Mouse (Mus musculus): ENCODE results near the gene L1td1. TPM values are rescaled to one million over a fixed set of nuclear protein-coding genes. Genes with fewer than 3 reads are reported as not detected.

Gene L1td1
- total RNA-seq, 2 experiments from 2014 or later: not detected

GRCm38 (mm10) chr4:98728716-98729115, 2.2 kb downstream of the L1td1 start:
- intact Hi-C loops (cut with DNase I): no loop called here
- no peak for DNase-seq

DNA sequence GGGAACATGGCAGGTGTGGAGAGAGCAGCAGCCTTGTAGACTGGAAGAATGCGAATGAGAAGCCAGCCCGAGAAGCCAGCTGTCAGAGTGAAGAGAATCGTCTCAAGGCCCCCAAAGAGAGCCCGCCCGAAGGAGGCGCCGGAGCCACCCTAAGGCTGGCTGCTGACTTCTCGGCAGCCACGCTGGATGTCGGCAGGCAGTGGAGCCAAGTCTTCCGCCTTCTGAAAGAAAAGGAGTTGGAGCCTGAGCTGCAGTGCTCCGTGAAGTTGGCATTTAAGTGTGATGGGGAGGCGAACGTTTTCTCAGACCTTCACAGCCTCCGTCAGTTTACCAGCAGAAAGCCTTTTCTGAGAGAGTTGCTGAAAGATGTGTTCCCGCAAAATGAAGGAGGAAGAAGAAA, 7.1 kb downstream of the L1td1 start:
- DNase-seq: no peak
- intact Hi-C loops (cut with DNase I): no loop called here

- DNase-seq: peak in 1 of 2 experiments; percentile 5
- intact Hi-C loops (cut with DNase I): loop anchor here (1.0 to 5.0 kb wide), 2 partner anchors 148 to 443 kb away; no protein-coding TSS in a partner anchor
Measured at GRCm38 (mm10) chr4:98739753-98740152, 13.2 kb downstream of the L1td1 start.

GRCm38 (mm10) chr4:98743209-98743905, 16.8 kb downstream of the L1td1 start:
- intact Hi-C loops (cut with DNase I): loop anchor here (5.0 kb wide), 1 partner anchor 439 kb away; no protein-coding TSS in a partner anchor
- no peak for DNase-seq

DNA sequence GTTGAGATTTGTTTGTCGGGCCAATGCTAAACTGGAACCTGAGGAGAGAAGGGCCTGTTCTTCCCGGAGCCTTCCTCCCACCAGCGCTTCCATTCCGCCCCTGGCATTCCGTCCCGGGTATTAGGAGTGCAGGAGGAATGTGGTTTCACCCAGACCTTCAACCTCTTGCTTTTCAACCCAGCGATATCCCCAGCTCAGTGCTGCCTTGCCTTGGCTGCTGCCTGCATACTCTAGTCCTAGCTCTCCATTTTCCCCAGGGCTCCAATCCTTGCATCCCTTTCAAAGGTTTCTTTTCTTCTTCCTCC, 17.3 kb downstream of the L1td1 start:
- intact Hi-C loops (cut with DNase I): loop anchor here (5.0 kb wide), 1 partner anchor 438 kb away; no protein-coding TSS in a partner anchor
- no peak for DNase-seq

DNA sequence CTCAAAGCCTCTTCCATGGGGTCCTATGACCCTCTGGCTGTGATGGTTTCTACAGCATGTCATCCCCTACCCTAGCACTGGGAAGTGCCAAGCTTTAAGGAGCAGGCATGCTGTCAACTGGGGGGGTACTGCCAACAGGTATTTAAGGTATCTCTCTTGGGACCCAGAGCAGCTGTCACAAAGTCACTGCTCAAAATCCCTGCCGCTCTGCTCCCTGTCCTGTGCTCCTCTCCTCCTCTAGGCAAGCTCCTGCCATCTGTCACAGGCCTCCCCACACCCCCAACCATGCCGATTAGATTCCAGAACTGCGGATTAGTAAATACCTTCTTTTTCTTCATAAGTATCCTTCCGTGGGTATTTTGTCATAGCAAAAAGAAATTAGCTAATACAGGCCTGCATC, 27.9 kb downstream of the L1td1 start:
- intact Hi-C loops (cut with DNase I): no loop called here
- DNase-seq: no peak

GRCm38 (mm10) chr4:98756141-98756540, 29.6 kb downstream of the L1td1 start:
- DNase-seq: no peak
- intact Hi-C loops (cut with DNase I): no loop called here

- intact Hi-C loops (cut with DNase I): no loop called here
- DNase-seq: no peak
Measured at GRCm38 (mm10) chr4:98758012-98758821, 31.7 kb downstream of the L1td1 start.

DNA sequence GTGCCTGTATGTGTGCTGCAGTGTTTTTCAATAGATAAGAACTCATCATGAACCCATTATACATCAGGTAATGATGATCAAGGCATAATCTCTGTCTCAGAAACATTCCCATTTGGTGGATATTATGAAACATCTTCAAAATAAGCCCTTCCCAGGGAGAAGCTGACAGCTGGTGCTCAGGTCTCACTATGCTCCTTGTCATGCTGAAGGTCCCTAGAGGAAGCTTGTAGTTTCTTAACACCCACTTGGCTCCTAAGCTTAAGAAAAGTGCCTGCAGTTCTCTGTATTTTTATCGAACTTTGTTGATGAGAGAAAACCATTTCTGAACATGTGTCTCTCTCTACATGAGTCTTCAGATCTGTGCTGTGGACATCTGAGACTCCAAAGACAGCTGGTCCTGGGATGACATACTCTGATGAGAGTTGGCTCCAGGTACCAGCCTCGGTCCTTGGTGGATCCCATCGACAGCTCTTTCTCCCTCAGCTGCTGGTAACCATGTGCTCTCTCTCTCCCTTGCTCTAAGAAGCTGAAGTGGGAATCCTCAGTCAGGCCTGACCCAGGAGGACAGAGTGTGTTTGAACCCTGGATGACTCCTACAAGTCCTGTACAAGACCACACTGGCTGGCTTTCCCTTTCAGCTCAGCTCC, 32.5 kb downstream of the L1td1 start:
- intact Hi-C loops (cut with DNase I): no loop called here
- no peak for DNase-seq

DNA sequence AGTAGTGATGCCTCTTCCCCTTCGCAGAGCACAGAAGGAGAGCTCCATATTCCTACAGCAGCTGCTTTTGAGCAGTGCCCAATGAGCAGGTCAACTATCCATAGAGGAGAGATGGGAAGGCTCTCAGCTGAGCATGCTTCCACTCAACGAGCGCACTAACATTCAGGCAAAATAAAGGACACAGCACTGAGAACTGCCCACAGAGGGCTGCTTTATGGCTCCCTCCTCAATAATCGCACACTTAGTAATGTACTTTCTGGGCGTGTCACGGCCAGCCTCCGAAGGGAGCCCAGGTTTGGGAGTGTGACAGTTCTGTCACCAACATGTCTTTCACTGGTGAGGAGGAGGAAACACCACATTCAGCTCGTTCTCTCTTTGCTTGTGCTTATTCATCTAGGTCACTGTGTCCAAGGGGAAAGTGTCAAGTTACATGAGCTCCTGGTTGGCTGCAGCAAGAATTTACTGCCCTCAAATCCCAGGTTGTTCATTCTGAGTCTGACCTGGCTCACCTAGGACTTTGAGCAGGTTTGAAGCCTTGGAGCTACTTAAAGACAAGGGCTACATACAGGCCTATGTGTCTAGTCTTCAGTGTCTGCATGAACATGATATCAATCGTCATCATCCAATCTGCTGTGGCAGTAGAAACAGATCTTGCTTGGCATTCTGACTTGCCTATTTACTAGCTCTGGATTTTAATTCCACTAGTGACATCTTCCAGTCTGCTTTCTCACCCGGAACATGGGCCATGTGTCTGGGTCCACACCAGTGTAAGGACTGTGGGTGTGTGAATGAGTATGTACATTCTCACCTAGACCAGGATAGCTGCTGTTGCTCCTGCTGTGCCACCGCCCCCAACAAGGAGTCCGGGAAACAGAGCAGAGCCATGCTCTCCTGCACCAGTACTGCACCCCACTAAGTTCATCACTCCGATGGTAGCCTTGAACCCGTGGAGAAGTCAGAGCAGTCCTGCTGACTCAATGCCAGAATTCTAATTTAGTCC, 40.9 kb downstream of the L1td1 start:
- intact Hi-C loops (cut with DNase I): no loop called here
- no peak for DNase-seq

- intact Hi-C loops (cut with DNase I): no loop called here
- DNase-seq: no peak
Measured at GRCm38 (mm10) chr4:98773785-98774184, 47.3 kb downstream of the L1td1 start.

GRCm38 (mm10) chr4:98776721-98777427, 50.3 kb downstream of the L1td1 start:
- no peak for DNase-seq
- intact Hi-C loops (cut with DNase I): no loop called here

- DNase-seq: no peak
- intact Hi-C loops (cut with DNase I): no loop called here
Measured at GRCm38 (mm10) chr4:98777464-98777863, 50.9 kb downstream of the L1td1 start.

DNA sequence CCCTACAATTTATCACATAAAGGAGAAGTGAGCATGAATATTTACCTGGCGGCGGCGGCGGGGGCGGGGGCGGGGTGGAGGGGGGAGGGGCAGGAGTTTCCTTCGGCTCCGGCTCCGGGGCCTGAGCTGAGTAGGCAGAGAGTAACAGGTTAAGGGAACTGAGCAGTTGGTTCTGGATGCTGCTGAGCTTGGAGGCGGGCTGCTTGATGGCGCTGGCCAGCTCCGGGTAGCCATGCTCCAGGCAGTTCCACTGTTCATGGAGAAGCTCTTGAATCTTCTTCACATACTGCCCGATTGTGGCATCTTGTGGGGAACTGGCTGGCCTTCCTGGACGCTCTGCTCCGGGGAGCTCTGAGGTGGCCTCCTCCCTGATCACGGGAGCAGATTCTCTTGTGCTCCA, 51.7 kb downstream of the L1td1 start:
- intact Hi-C loops (cut with DNase I): no loop called here
- DNase-seq: no peak

DNA sequence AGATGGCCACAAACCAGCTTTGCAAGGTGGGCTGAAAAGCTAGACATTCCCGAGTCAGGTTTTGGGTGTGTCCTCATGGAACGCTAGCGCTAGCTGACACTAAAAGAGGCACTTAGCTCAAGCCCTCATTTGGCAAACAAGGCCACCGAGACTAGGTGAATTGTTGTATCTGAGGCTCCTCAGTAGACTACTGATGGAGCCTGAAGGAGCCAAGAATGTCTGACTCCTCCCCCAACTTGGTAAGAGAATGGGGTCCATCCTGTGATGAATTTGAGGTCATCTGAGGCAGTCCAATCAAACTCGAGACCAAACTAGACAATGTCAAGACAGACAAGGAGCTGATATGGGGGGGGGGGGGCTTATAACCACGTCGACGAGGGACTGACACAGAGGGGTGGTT, 59.3 kb downstream of the L1td1 start:
- intact Hi-C loops (cut with DNase I): no loop called here

GRCm38 (mm10) chr4:98786281-98786680, 59.7 kb downstream of the L1td1 start:
- intact Hi-C loops (cut with DNase I): no loop called here
- no peak for DNase-seq

More for the DNA sequence above, 59.3 kb downstream of the L1td1 start:
- DNase-seq: no peak

Measured in heart, postnatal 36 days (tissue).